ENCODE assay signal across 17 mouse cellular contexts in genomic region chr11:78863898-78864297, GRCm38 (mm10). TPM values are rescaled to one million over a fixed set of nuclear protein-coding genes. Genes with fewer than 3 reads are reported as not detected.
"Had no signal": no experiment of that assay in that cellular context is flagged by ENCODE, and none has a peak within 500 bp of the region (broad histone marks: within the 10 kb centered on the region; RNA-seq: fewer than 3 reads in every experiment).

No protein-coding gene starts in this region.

- H3K9ac ChIP-seq: liver, embryonic 15.5 days; lung, embryonic 14.5 days; midbrain, embryonic 12.5 days; neural tube, embryonic 13.5 days; neural tube, embryonic 15.5 days had no signal

- H3K36me3 ChIP-seq: liver, embryonic 15.5 days; midbrain, embryonic 10.5 days; midbrain, embryonic 12.5 days; neural tube, embryonic 13.5 days; neural tube, embryonic 15.5 days had no signal

- H3K4me3 ChIP-seq: liver, embryonic 15.5 days; midbrain, embryonic 10.5 days; midbrain, embryonic 12.5 days; myocyte; neural tube, embryonic 13.5 days; neural tube, embryonic 15.5 days had no signal

- DNase-seq: lung, adult 18-20 months; lung, embryonic 14.5 days; lung, postnatal 10 days; lung, postnatal 4 days; midbrain, embryonic 14.5 days; right cerebral cortex, postnatal 14 days; thymus, adult 18-20 months; thymus, postnatal 14 days; thymus, postnatal 36 days had no signal

- H3K4me2 ChIP-seq: liver, embryonic 15.5 days; lung, embryonic 14.5 days; midbrain, embryonic 12.5 days; neural tube, embryonic 13.5 days; neural tube, embryonic 15.5 days had no signal

- H3K27me3 ChIP-seq: midbrain, embryonic 12.5 days; neural tube, embryonic 13.5 days had no signal

- ATAC-seq: midbrain, embryonic 16.5 days had no signal

- H3K9me3 ChIP-seq: liver, embryonic 15.5 days; midbrain, embryonic 10.5 days; midbrain, embryonic 12.5 days; neural tube, embryonic 13.5 days; neural tube, embryonic 15.5 days had no signal

- H3K4me1 ChIP-seq: liver, embryonic 15.5 days; neural tube, embryonic 13.5 days; neural tube, embryonic 15.5 days had no signal

- H3K27ac ChIP-seq: liver, embryonic 15.5 days; midbrain, embryonic 10.5 days; midbrain, embryonic 12.5 days; neural tube, embryonic 13.5 days; neural tube, embryonic 15.5 days had no signal

RNA-seq across cellular contexts. Expression of gene Nos2, which starts 56.7 kb away (rescaled TPM):
- total RNA-seq: megakaryocyte-erythroid progenitor cell, adult 5-6 weeks had no signal
